Mouse (Mus musculus) midbrain, postnatal 0 days (tissue): ENCODE measurements at regions not wholly inside any gene's neighbourhood (a gene's known extent, or its start where the extent isn't known, plus 50 kb on each side); places are given as distances from the start of the nearest gene placed in this dataset.

ENCODE experiments used
- ATAC-seq: fragments of 200-750 bp; cut with Nextera tagmentation; 2 replicates; pipeline ENCODE4 v1.8.0; 2017; ENCODE audit warnings: moderate number of reproducible peaks, mild to moderate bottlenecking, moderate TSS enrichment, moderate library complexity; ENCODE audit not compliant: low FRiP score
- DNase-seq: peaks from one replicate; pipeline ENCODE4 v3.0.0-alpha.2; 2015; ENCODE audit warnings: low spot score
- H3K27ac ChIP-seq: fragments of 300-500 bp; sonication (generic); 2 replicates; pipeline ENCODE4 v1.5.1; 2014; ENCODE audit warnings: low read depth, mild to moderate bottlenecking, low read length, mixed read lengths
- H3K27me3 ChIP-seq: fragments of 300-500 bp; sonication (generic); 2 replicates; pipeline ENCODE4 v1.6.1; 2014; ENCODE audit warnings: low read length, control low read depth, mixed read lengths; ENCODE audit not compliant: insufficient read depth
- H3K36me3 ChIP-seq: fragments of 300-500 bp; sonication (generic); 2 replicates; pipeline ENCODE4 v1.6.1; 2014; ENCODE audit warnings: low read length, control low read depth, mixed read lengths; ENCODE audit not compliant: insufficient read depth
- H3K4me1 ChIP-seq: fragments of 300-500 bp; sonication (generic); 2 replicates; pipeline ENCODE4 v1.6.1; 2014; ENCODE audit warnings: mild to moderate bottlenecking, control low read depth, antibody characterized with exemption, low read length, mixed read lengths; ENCODE audit not compliant: insufficient read depth
- H3K4me2 ChIP-seq: fragments of 300-500 bp; sonication (generic); 2 replicates; pipeline ENCODE4 v1.6.1; 2014; ENCODE audit warnings: low read depth, mild to moderate bottlenecking, low read length, mixed read lengths; ENCODE audit not compliant: poor library complexity, severe bottlenecking
- H3K4me3 ChIP-seq: fragments of 300-500 bp; sonication (generic); 2 replicates; pipeline ENCODE4 v1.5.1; 2014; ENCODE audit warnings: low read depth, mild to moderate bottlenecking, low read length, moderate library complexity
- H3K9ac ChIP-seq: fragments of 300-500 bp; sonication (generic); replicated peaks from 2 replicates; pipeline ENCODE4 v1.6.1; 2014; ENCODE audit warnings: mild to moderate bottlenecking, low read length, moderate library complexity, mixed read lengths; ENCODE audit not compliant: poor library complexity, severe bottlenecking
- H3K9me3 ChIP-seq: fragments of 300-500 bp; sonication (generic); 2 replicates; pipeline ENCODE4 v1.6.1; 2016; ENCODE audit warnings: low read length, control low read depth
- CTCF ChIP-seq: IDR thresholded peaks from 2 replicates; pipeline ENCODE4 v1.5.1; 2016; ENCODE audit warnings: antibody characterized with exemption, mild to moderate bottlenecking
- WGBS: fragments of 180-500 bp; shearing (Covaris S2); extraction: QIAGEN DNeasy Blood & Tissue Kit; methylation state at CpG from one replicate; pipeline ENCODE4 v1.1.7; 2014; 5-methylcytosine and 5-hydroxymethylcytosine counted together

- DNase-seq (no peak), ATAC-seq (no peak)
- WGBS, result 85% methylated on average over 4 of the region's 4 CpGs
- no peak for TF ChIP-seq CTCF
- Histone ChIP-seq H3K27me3 (no peaks in the 10 kb centered on the region), H3K4me1 (no peaks in the 10 kb centered on the region), H3K9me3 (no peaks in the 10 kb centered on the region), H3K36me3 (no peaks in the 10 kb centered on the region), H3K9ac (no peak overlapping the region), H3K4me3 (no peak overlapping the region), H3K27ac (no peak overlapping the region), H3K4me2 (no peak overlapping the region)
Observed at GRCm38 (mm10) chr14:120699378-120699777, 211.6 kb upstream of the Ipo5 start.

- Histone ChIP-seq H3K4me2 (no peak overlapping the region), H3K4me1 (no peaks in the 10 kb centered on the region), H3K36me3 (no peaks in the 10 kb centered on the region), H3K4me3 (no peak overlapping the region), H3K27ac (no peak overlapping the region), H3K9me3 (no peaks in the 10 kb centered on the region), H3K27me3 (no peaks in the 10 kb centered on the region), H3K9ac (no peak overlapping the region)
- peak; percentile 47 for DNase-seq
- TF ChIP-seq CTCF, result no peak
- no peak for ATAC-seq
- WGBS, result 84% methylated on average over 4 of the region's 4 CpGs
Observed at GRCm38 (mm10) chr14:120705301-120705801, 205.7 kb upstream of the Ipo5 start.

- H3K9ac ChIP-seq, result no peak overlapping the region
- no peak overlapping the region for H3K27ac ChIP-seq
- DNase-seq (no peak), ATAC-seq (no peak)
- WGBS, result 91% methylated on average over 4 of the region's 4 CpGs
- H3K4me3 ChIP-seq, result no peak overlapping the region
- no peaks in the 10 kb centered on the region for H3K27me3 ChIP-seq
- H3K4me2 ChIP-seq, result no peak overlapping the region
- H3K36me3 ChIP-seq, result no peaks in the 10 kb centered on the region
- TF ChIP-seq CTCF, result no peak
- no peaks in the 10 kb centered on the region for H3K9me3 ChIP-seq
- H3K4me1 ChIP-seq, result no peaks in the 10 kb centered on the region
Observed at GRCm38 (mm10) chr14:120710782-120711181, 200.2 kb upstream of the Ipo5 start.

- Histone ChIP-seq H3K27ac (no peak overlapping the region), H3K9me3 (no peaks in the 10 kb centered on the region), H3K4me2 (no peak overlapping the region), H3K36me3 (no peaks in the 10 kb centered on the region), H3K27me3 (no peaks in the 10 kb centered on the region), H3K4me3 (no peak overlapping the region), H3K4me1 (0 out of 2 replicates have a peak, but pooled peaks cover 3% of the 10 kb centered on the region), H3K9ac (no peak overlapping the region)
- ATAC-seq, result no peak
- DNase-seq, result no peak
- TF ChIP-seq CTCF, result no peak
- WGBS, result 75% methylated on average over 20 of the region's 20 CpGs
Observed at GRCm38 (mm10) chr14:120720464-120721445, 190.3 kb upstream of the Ipo5 start.

DNA sequence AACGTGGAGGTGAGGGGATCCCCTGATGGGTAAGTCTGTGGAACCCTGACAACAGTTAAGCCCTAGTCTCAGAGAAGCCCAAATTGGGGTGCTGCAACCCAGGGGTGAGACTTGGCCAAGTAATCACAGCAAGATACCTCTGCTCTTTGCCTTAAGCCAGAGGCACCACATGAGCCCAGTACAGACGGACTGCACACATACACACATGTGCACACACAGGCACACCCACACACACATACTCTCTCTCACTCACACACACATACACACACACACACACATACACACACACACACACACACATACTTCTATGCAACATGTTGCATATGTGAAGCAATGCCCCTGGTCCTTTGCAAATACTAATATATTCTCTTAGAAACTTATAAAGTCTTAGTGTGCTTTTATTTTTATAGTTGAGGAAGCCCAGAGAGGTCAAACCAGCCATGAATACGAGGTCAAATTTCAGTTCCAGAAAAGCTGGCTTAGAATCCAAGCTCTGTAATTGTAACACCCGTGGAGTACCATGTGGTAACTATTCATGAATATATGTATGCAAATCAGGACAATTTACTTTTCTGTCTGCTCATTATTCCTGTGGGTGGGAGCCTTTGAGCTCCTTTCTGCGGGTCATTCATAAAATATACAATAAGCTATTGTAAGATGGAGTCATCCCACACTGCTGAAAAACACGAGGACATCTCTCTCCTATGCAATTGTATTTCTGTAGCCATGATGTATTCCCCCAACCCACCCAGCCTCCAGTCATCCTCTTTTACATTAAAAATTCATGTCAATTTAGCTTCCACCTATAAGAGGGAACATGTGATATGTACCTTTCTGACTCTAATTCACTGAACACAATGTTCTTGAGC is 189.2 kb upstream of the Ipo5 start:
- no peaks in the 10 kb centered on the region for H3K36me3 ChIP-seq
- ATAC-seq, result no peak
- no peak for DNase-seq
- H3K27me3 ChIP-seq, result no peaks in the 10 kb centered on the region
- no peak overlapping the region for H3K4me2 ChIP-seq
- no peak overlapping the region for H3K27ac ChIP-seq
- 53% methylated on average over 6 of the region's 6 CpGs for whole genome bisulfite sequencing
- H3K4me3 ChIP-seq, result no peak overlapping the region
- H3K9ac ChIP-seq, result no peak overlapping the region
- no peaks in the 10 kb centered on the region for H3K9me3 ChIP-seq
- H3K4me1 ChIP-seq, result 0 out of 2 replicates have a peak, but pooled peaks cover 3% of the 10 kb centered on the region
- TF ChIP-seq CTCF, result no peak
